Mouse (Mus musculus) ES-E14 (cell line): ENCODE results near the gene Tnip1.

Source experiments
- CHD2 ChIP-seq: IDR thresholded peaks from 2 replicates; pipeline ENCODE4 v1.6.1; 2014; ENCODE audit warnings: mild to moderate bottlenecking, low read depth, low read length, inconsistent platforms
- HCFC1 ChIP-seq: IDR thresholded peaks from 2 replicates; pipeline ENCODE4 v1.6.1; 2012; ENCODE audit warnings: low read length, inconsistent platforms, borderline replicate concordance; ENCODE audit not compliant: insufficient read depth
- MAFK ChIP-seq: IDR thresholded peaks from 2 replicates; pipeline ENCODE4 v1.6.1; 2014; ENCODE audit warnings: mild to moderate bottlenecking, low read depth, low read length, inconsistent platforms; ENCODE audit not compliant: insufficient read depth
- ZNF384 ChIP-seq: IDR thresholded peaks from 2 replicates; pipeline ENCODE4 v1.6.1; 2012; ENCODE audit warnings: low read depth, low read length, inconsistent platforms

- TF ChIP-seq ZNF384 (no peak), HCFC1 (no peak), MAFK (no peak), CHD2 (no peak)
Observed at GRCm38 (mm10) chr11:54949717-54950116, 13.0 kb downstream of the Tnip1 start.
